Mouse (Mus musculus) heart, embryonic 14.5 days (tissue): Measurements from ENCODE around the gene Il22. TPM values are rescaled to one million over a fixed set of nuclear protein-coding genes. Genes with fewer than 3 reads are reported as not detected.
"Not testable (repeated sequence)": the region's sequence is repeated elsewhere in the genome, so short reads cannot be mapped to it uniquely, and the experiment has no call there.

ENCODE experiments used
- ATAC-seq: fragments of 200-750 bp; cut with Nextera tagmentation; 2 replicates; pipeline ENCODE4 v1.8.0; 2017; ENCODE audit warnings: low read depth, moderate TSS enrichment; ENCODE audit not compliant: insufficient number of reproducible peaks, insufficient read depth, low FRiP score
- H3K27ac ChIP-seq, 2 experiments: fragments of 200-500 bp in 1 of 2; fragments of 300-500 bp in 1 of 2; sonication (generic) in 1 of 2; replicated peaks in 1 of 2; 2 replicates each; pipeline ENCODE4 v1.5.1; 2012 to 2014; ENCODE audit warnings: low read depth in 2 of 2, low read length in 2 of 2, control low read depth in 1 of 2, mild to moderate bottlenecking in 1 of 2, mixed read lengths in 1 of 2; ENCODE audit not compliant: control insufficient read depth in 1 of 2, insufficient read depth in 1 of 2
- H3K27me3 ChIP-seq: fragments of 300-500 bp; sonication (generic); 2 replicates; pipeline ENCODE4 v1.6.1; 2014; ENCODE audit warnings: mild to moderate bottlenecking, low read length, control low read depth; ENCODE audit not compliant: control insufficient read depth, insufficient read depth
- H3K36me3 ChIP-seq: fragments of 300-500 bp; sonication (generic); 2 replicates; pipeline ENCODE4 v1.6.1; 2014; ENCODE audit warnings: mild to moderate bottlenecking, control low read depth, low read length, mixed read lengths; ENCODE audit not compliant: control insufficient read depth, insufficient read depth
- H3K4me1 ChIP-seq, 2 experiments: fragments of 200-500 bp in 1 of 2; fragments of 300-500 bp in 1 of 2; sonication (generic) in 1 of 2; 2 replicates each; pipeline ENCODE4 v1.6.1; 2012 to 2014; ENCODE audit warnings: low read length in 2 of 2, control low read depth in 1 of 2, mixed read lengths in 1 of 2; ENCODE audit not compliant: control insufficient read depth in 2 of 2, insufficient read depth in 2 of 2
- H3K4me2 ChIP-seq: fragments of 300-500 bp; sonication (generic); 2 replicates; pipeline ENCODE4 v1.6.1; 2014; ENCODE audit warnings: mild to moderate bottlenecking, low read length
- H3K4me3 ChIP-seq, 2 experiments: fragments of 200-500 bp in 1 of 2; fragments of 300-500 bp in 1 of 2; sonication (generic) in 1 of 2; 2 replicates each; pipeline ENCODE4 v1.5.1; 2012 to 2014; ENCODE audit warnings: low read length in 2 of 2, mild to moderate bottlenecking in 2 of 2, control low read depth in 1 of 2, low read depth in 1 of 2, moderate library complexity in 1 of 2; ENCODE audit not compliant: control insufficient read depth in 1 of 2, insufficient read depth in 1 of 2
- H3K9ac ChIP-seq: fragments of 300-500 bp; sonication (generic); 2 replicates; pipeline ENCODE4 v1.6.1; 2014; ENCODE audit warnings: mild to moderate bottlenecking, low read length
- H3K9me3 ChIP-seq: fragments of 300-500 bp; sonication (generic); 2 replicates; pipeline ENCODE4 v1.6.1; 2016; ENCODE audit warnings: low read length, control low read depth; ENCODE audit not compliant: control insufficient read depth
- WGBS: fragments of 180-500 bp; shearing (Covaris S2); extraction: QIAGEN DNeasy Blood & Tissue Kit; methylation state at CpG from one replicate; pipeline ENCODE4 v1.1.7; 2014; 5-methylcytosine and 5-hydroxymethylcytosine counted together
- polyA plus RNA-seq: library from polyadenylated mRNA; unstranded; fragments of >200 nt; fragmentation: Nextera tagmentation; extraction: Ambion mirVana; gene quantifications from 2 replicates; pipeline ENCODE4 v1.2.1, GENCODE M21; 2014

Il22 gene
- polyA plus RNA-seq, 1 experiment from 2014 or later = not detected

DNA sequence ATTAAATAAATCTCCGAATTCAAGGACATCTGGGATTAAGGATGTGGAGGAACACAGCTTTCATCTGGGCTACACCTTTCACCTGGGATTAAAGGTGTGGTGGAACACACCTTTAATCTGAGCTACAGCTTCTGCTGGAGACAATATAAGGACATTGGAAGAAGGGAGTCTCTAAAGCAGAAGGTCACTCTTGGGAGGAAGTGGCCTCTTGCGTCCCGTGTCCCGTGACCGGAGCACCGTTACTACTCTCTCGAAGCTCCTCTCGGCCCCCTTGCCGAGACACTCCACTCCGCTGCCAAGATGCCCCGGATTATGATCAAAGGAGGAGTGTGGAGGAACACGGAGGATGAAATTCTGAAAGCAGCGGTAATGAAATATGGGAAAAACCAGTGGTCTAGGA lies 53.6 kb downstream of the Il22 start, which contains the start of gene Gm32802:
Gene Gm32802, plus strand, starts transcription at position 301 of the 400 bp plus-strand sequence.
- not testable (repeated sequence) for H3K9ac ChIP-seq, H3K36me3 ChIP-seq, H3K4me1 ChIP-seq, H3K27ac ChIP-seq, ATAC-seq, H3K4me2 ChIP-seq, H3K4me3 ChIP-seq, H3K9me3 ChIP-seq, H3K27me3 ChIP-seq
- no CpG with 5 or more reads among the region's 13 CpGs for WGBS

Other genes with a start within 250 kb of the Il22 start
- 11.8 and 12.0 TPM in 2 replicates for gene Mdm1, start 63.1 kb upstream of the Il22 start, polyA plus RNA-seq
- gene Gm32717, start 35.8 kb downstream of the Il22 start, polyA plus RNA-seq = not detected in 2 replicates
- not detected in 2 replicates for gene Gm32802, start 53.7 kb downstream of the Il22 start, polyA plus RNA-seq
- not detected in 2 replicates for gene Iltifb, start 90.1 kb downstream of the Il22 start, polyA plus RNA-seq
- not detected in 2 replicates for gene Gm9040, start 122.0 kb downstream of the Il22 start, polyA plus RNA-seq
- not detected in 2 replicates for gene Gm9044, start 127.5 kb downstream of the Il22 start, polyA plus RNA-seq
- not detected in 2 replicates for gene Gm9045, start 132.9 kb downstream of the Il22 start, polyA plus RNA-seq
- gene Gm9046, start 138.3 kb downstream of the Il22 start, polyA plus RNA-seq = not detected in 2 replicates
- not detected in 2 replicates for gene Gm9048, start 143.7 kb downstream of the Il22 start, polyA plus RNA-seq
- not detected in 2 replicates for gene Gm9049, start 149.2 kb downstream of the Il22 start, polyA plus RNA-seq
- gene Ifng, start 236.1 kb downstream of the Il22 start, polyA plus RNA-seq = not detected in 2 replicates